Comparison of ENCODE assay signal across 20 mouse cellular contexts in genomic region chr12:26365531-26366315, GRCm38 (mm10). TPM values are rescaled to one million over a fixed set of nuclear protein-coding genes. Genes with fewer than 3 reads are reported as not detected.
DNase-seq lines count a peak whose midpoint lies in the region; ATAC-seq and TF ChIP-seq lines count a peak whose summit lies in the region.
"Had no signal": no experiment of that assay in that cellular context is flagged by ENCODE, and none has a peak within 500 bp of the region (broad histone marks: within the 10 kb centered on the region; RNA-seq: fewer than 3 reads in every experiment).

No protein-coding gene starts in this region.

- ATAC-seq in heart, embryonic 15.5 days (replicated peaks; ENCODE audit: insufficient number of reproducible peaks, insufficient read depth, low FRiP score, low read depth): no peak
- ATAC-seq in heart, embryonic 11.5 days (replicated peaks; ENCODE audit: insufficient number of reproducible peaks, low FRiP score, low TSS enrichment): no peak
- ATAC-seq in common myeloid progenitor, adult 5-6 weeks (replicated peaks; ENCODE audit: low read depth, poor library complexity, severe bottlenecking): 0 out of 2 replicates have a peak, but pooled peaks have one; percentile 36

- H3K27me3 ChIP-seq in cerebellum, adult 2 months (ENCODE audit: control insufficient read depth, insufficient read depth, low read length): no peaks in the 10 kb centered on the region
- no peaks in the 10 kb centered on the region for H3K27me3 ChIP-seq in heart, embryonic 15.5 days
- no peaks in the 10 kb centered on the region for H3K27me3 ChIP-seq in heart, embryonic 11.5 days (ENCODE audit: control insufficient read depth, insufficient read depth, low read length)
- H3K27me3 ChIP-seq: limb, embryonic 15.5 days; liver, embryonic 15.5 days; megakaryocyte, embryonic 14.5 days; stomach, embryonic 15.5 days had no signal

- no peaks in the 10 kb centered on the region for H3K9me3 ChIP-seq in heart, embryonic 15.5 days (replicated peaks)
- no peaks in the 10 kb centered on the region for H3K9me3 ChIP-seq in heart, embryonic 11.5 days (replicated peaks; ENCODE audit: control insufficient read depth, low read length)
- H3K9me3 ChIP-seq: limb, embryonic 15.5 days; liver, embryonic 15.5 days; stomach, embryonic 15.5 days had no signal

- WGBS in cerebellum, adult 2 months: 80% methylated on average over 3 of the region's 3 CpGs
- 77% methylated on average over 3 of the region's 3 CpGs for WGBS in heart, embryonic 15.5 days
- 81% methylated on average over 3 of the region's 3 CpGs for WGBS in heart, embryonic 11.5 days (ENCODE audit: insufficient replicate concordance)

- H3K36me3 ChIP-seq in heart, embryonic 15.5 days: no peaks in the 10 kb centered on the region
- no peaks in the 10 kb centered on the region for H3K36me3 ChIP-seq in heart, embryonic 11.5 days (ENCODE audit: control insufficient read depth, insufficient read depth, low read length)
- H3K36me3 ChIP-seq: G1E; limb, embryonic 15.5 days; liver, embryonic 15.5 days; stomach, embryonic 15.5 days had no signal

- no peak for TF ChIP-seq CTCF in cerebellum, adult 2 months (IDR thresholded peaks at IDR 0.05; ENCODE audit: borderline replicate concordance, insufficient read depth, low read depth, low read length)

- peaks cover 46% of the 10 kb centered on the region for H3K4me1 ChIP-seq in cerebellum, adult 2 months (ENCODE audit: control insufficient read depth, insufficient read depth, low read length)
- H3K4me1 ChIP-seq in heart, embryonic 15.5 days (replicated peaks): peaks cover 19% of the 10 kb centered on the region
- H3K4me1 ChIP-seq in heart, embryonic 11.5 days (ENCODE audit: control insufficient read depth, insufficient read depth, low read length): no peaks in the 10 kb centered on the region
- H3K4me1 ChIP-seq: liver, embryonic 15.5 days had no signal

- peak overlapping the region; percentile 88 for H3K27ac ChIP-seq in cerebellum, adult 2 months (ENCODE audit: insufficient read depth, low read length)
- H3K27ac ChIP-seq in heart, embryonic 15.5 days: 0 out of 2 replicates have a peak overlapping the region, but pooled peaks have one; percentile 15
- H3K27ac ChIP-seq in heart, embryonic 11.5 days (ENCODE audit: low read depth, low read length): no peak overlapping the region
- H3K27ac ChIP-seq: hindbrain, postnatal 0 days; liver, embryonic 15.5 days; stomach, embryonic 15.5 days had no signal

- DNase-seq in cerebellum, adult 2 months: peak in 1 of 2 experiments; percentile 33
- no peak for DNase-seq in cerebellum, postnatal 14 days
- DNase-seq in lung, postnatal 14 days: peak; percentile 22
- DNase-seq in urinary bladder, postnatal 4 days (ENCODE audit: low spot score in 2 of 2): no peak
- no peak for DNase-seq in adrenal gland, postnatal 25 days
- DNase-seq: embryo, embryonic 11 days; layer of hippocampus, postnatal 36 days; midbrain, embryonic 14.5 days; right cerebral cortex, postnatal 14 days had no signal

- TF ChIP-seq POLR2A in cerebellum, adult 2 months (IDR thresholded peaks at IDR 0.05; ENCODE audit: borderline replicate concordance, insufficient read depth, low read length): no peak

- no peak overlapping the region for H3K9ac ChIP-seq in heart, embryonic 15.5 days
- H3K9ac ChIP-seq in heart, embryonic 11.5 days (ENCODE audit: low read depth, low read length): no peak overlapping the region
- H3K9ac ChIP-seq: limb, embryonic 15.5 days; liver, embryonic 15.5 days; stomach, embryonic 15.5 days had no signal

- no peak overlapping the region for H3K4me2 ChIP-seq in heart, embryonic 15.5 days
- no peak overlapping the region for H3K4me2 ChIP-seq in heart, embryonic 11.5 days
- H3K4me2 ChIP-seq: limb, embryonic 15.5 days; liver, embryonic 15.5 days; stomach, embryonic 15.5 days had no signal

- no peak overlapping the region for H3K4me3 ChIP-seq in cerebellum, adult 2 months (replicated peaks; ENCODE audit: insufficient read depth, low read depth, low read length)
- H3K4me3 ChIP-seq in heart, embryonic 15.5 days: no peak overlapping the region
- H3K4me3 ChIP-seq in heart, embryonic 11.5 days (ENCODE audit: low read depth, low read length): no peak overlapping the region
- H3K4me3 ChIP-seq: layer of hippocampus, adult 2 months; limb, embryonic 15.5 days; liver, embryonic 15.5 days; megakaryocyte, embryonic 14.5 days; myocyte; stomach, embryonic 15.5 days had no signal

RNA-seq across cellular contexts. Expression of gene Rnf144a, which starts 49.3 kb away (rescaled TPM):
- polyA plus RNA-seq in cerebellum, adult 2 months (2012; rRNA removed): 13.8 and 16.4 TPM in 2 replicates
- 11.8 and 16.6 TPM in 2 replicates for polyA plus RNA-seq in heart, embryonic 15.5 days (2015; fragmentation: Nextera tagmentation; extraction: Ambion mirVana)
- polyA plus RNA-seq in heart, embryonic 11.5 days (2014; fragmentation: Nextera tagmentation; extraction: Ambion mirVana): 4.6 and 7.4 TPM in 2 replicates
- total RNA-seq in common myeloid progenitor, adult 5-6 weeks (2017): 31.0 and 42.0 TPM in 2 replicates
- total RNA-seq in adrenal gland, postnatal 25 days (2021): 15.1 and 21.5 TPM in 2 replicates
- polyA plus RNA-seq: G1E, myocyte had no signal
